Mouse (Mus musculus): ENCODE data around the gene Birc7. TPM values are rescaled to one million over a fixed set of nuclear protein-coding genes. Genes with fewer than 3 reads are reported as not detected.

Gene Birc7
- polyA plus RNA-seq, 1 experiment from 2014 or later = not detected

- H3K4me3 ChIP-seq (ENCODE audit: low read depth, low read length) = no peak overlapping the region
- H3K27me3 ChIP-seq (ENCODE audit: control insufficient read depth, insufficient read depth, low read depth, low read length) = no peaks in the 10 kb centered on the region
- 87% methylated on average over 6 of the region's 6 CpGs for WGBS
- no peak overlapping the region for H3K27ac ChIP-seq (ENCODE audit: low read length)
- no peaks in the 10 kb centered on the region for H3K9me3 ChIP-seq (replicated peaks; ENCODE audit: control insufficient read depth, low read length, poor library complexity, severe bottlenecking)
- ATAC-seq = no peak
- no peak overlapping the region for H3K9ac ChIP-seq (ENCODE audit: low read depth, low read length)
- H3K4me2 ChIP-seq (ENCODE audit: low read length) = no peak overlapping the region
- peaks cover 10% of the 10 kb centered on the region for H3K4me1 ChIP-seq (ENCODE audit: control insufficient read depth, insufficient read depth, low read length)
- no peaks in the 10 kb centered on the region for H3K36me3 ChIP-seq (ENCODE audit: control insufficient read depth, insufficient read depth, low read length)
These were observed 6.1 kb upstream of the Birc7 start for GRCm38 (mm10) chr2:180922739-180923138.

DNA sequence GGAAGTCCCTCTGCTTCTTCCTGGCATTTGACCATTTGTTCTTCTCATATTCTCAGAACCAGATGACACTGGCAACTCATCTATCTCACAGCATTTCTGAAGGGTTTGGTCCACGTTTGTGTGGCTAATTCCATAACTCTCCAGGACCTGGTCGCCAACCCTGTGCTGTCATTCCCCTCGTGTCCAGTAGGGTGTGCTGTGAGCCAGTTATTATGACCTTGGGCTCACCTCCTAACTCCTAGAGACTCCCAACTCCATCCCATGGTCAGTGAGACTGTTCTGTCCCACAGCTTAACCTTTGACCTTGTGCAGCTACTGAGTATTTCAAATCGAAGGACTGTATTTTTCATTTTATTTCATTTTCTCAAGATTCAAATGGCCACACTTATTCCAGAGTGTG lies 3.6 kb upstream of the Birc7 start:
- Histone ChIP-seq H3K4me3 (ENCODE audit: low read depth, low read length) (no peak overlapping the region), H3K4me1 (ENCODE audit: control insufficient read depth, insufficient read depth, low read length) (no peaks in the 10 kb centered on the region; the same call in 1 of the 2 replicates)
- WGBS = 3% methylated on average over 4 of the region's 4 CpGs

DNA sequence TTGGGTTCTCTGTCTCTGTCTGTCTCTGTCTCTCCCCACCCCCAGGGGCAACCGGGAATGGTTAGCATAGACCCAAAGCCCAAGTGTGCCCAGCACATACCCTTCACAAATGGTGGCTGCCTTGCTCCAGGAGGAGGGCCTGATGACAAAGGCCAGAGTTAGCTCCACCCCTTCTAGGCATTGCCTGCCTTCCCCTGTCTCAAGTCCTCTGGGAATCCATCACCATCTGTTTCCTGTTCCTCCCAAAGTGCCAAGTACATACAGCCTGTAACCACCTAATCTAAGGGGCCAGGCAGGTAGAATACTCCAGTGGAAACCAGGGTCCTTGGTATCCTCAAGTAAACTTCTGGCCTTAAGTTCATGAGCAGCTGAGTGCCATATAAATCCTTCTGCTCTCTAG lies 3.6 kb downstream of the Birc7 start:
- Histone ChIP-seq H3K4me2 (ENCODE audit: low read length) (no peak overlapping the region), H3K4me1 (ENCODE audit: control insufficient read depth, insufficient read depth, low read length) (no peaks in the 10 kb centered on the region; the same call in 1 of the 2 replicates), H3K9me3 (replicated peaks; ENCODE audit: control insufficient read depth, low read length, poor library complexity, severe bottlenecking) (no peaks in the 10 kb centered on the region), H3K27me3 (ENCODE audit: control insufficient read depth, insufficient read depth, low read depth, low read length) (no peaks in the 10 kb centered on the region), H3K9ac (ENCODE audit: low read depth, low read length) (no peak overlapping the region), H3K4me3 (ENCODE audit: low read depth, low read length) (no peak overlapping the region), H3K36me3 (ENCODE audit: control insufficient read depth, insufficient read depth, low read length) (0 out of 2 replicates have a peak, but pooled peaks cover 2% of the 10 kb centered on the region), H3K27ac (ENCODE audit: low read length) (no peak overlapping the region)
- ATAC-seq = no peak
- 83% methylated on average over 1 of the region's 1 CpGs for WGBS

More for the DNA sequence above, 3.6 kb upstream of the Birc7 start:
- no peak for ATAC-seq
- Histone ChIP-seq H3K27ac (ENCODE audit: low read length) (no peak overlapping the region), H3K9ac (ENCODE audit: low read depth, low read length) (no peak overlapping the region), H3K9me3 (replicated peaks; ENCODE audit: control insufficient read depth, low read length, poor library complexity, severe bottlenecking) (no peaks in the 10 kb centered on the region), H3K36me3 (ENCODE audit: control insufficient read depth, insufficient read depth, low read length) (no peaks in the 10 kb centered on the region), H3K27me3 (ENCODE audit: control insufficient read depth, insufficient read depth, low read depth, low read length) (no peaks in the 10 kb centered on the region), H3K4me2 (ENCODE audit: low read length) (no peak overlapping the region)

- Histone ChIP-seq H3K36me3 (ENCODE audit: control insufficient read depth, insufficient read depth, low read length) (0 out of 2 replicates have a peak, but pooled peaks cover 2% of the 10 kb centered on the region), H3K4me3 (ENCODE audit: low read depth, low read length) (no peak overlapping the region), H3K9me3 (replicated peaks; ENCODE audit: control insufficient read depth, low read length, poor library complexity, severe bottlenecking) (no peaks in the 10 kb centered on the region), H3K4me2 (ENCODE audit: low read length) (no peak overlapping the region), H3K4me1 (ENCODE audit: control insufficient read depth, insufficient read depth, low read length) (no peaks in the 10 kb centered on the region), H3K27ac (ENCODE audit: low read length) (no peak overlapping the region), H3K27me3 (ENCODE audit: control insufficient read depth, insufficient read depth, low read depth, low read length) (no peaks in the 10 kb centered on the region), H3K9ac (ENCODE audit: low read depth, low read length) (no peak overlapping the region)
- ATAC-seq = no peak
These were observed 11.4 kb downstream of the Birc7 start for GRCm38 (mm10) chr2:180940187-180940586.

- no peak overlapping the region for H3K27ac ChIP-seq (ENCODE audit: low read length)
- no peaks in the 10 kb centered on the region for H3K4me1 ChIP-seq (ENCODE audit: control insufficient read depth, insufficient read depth, low read length)
- H3K4me2 ChIP-seq (ENCODE audit: low read length) = no peak overlapping the region
- no peaks in the 10 kb centered on the region for H3K36me3 ChIP-seq (ENCODE audit: control insufficient read depth, insufficient read depth, low read length)
- H3K9ac ChIP-seq (ENCODE audit: low read depth, low read length) = no peak overlapping the region
- ATAC-seq = no peak
- H3K9me3 ChIP-seq (replicated peaks; ENCODE audit: control insufficient read depth, low read length, poor library complexity, severe bottlenecking) = no peaks in the 10 kb centered on the region
- no peaks in the 10 kb centered on the region for H3K27me3 ChIP-seq (ENCODE audit: control insufficient read depth, insufficient read depth, low read depth, low read length)
- H3K4me3 ChIP-seq (ENCODE audit: low read depth, low read length) = no peak overlapping the region
These were observed 13.0 kb downstream of the Birc7 start for GRCm38 (mm10) chr2:180941869-180942268.

GRCm38 (mm10) chr2:180949947-180950346 lies 21.1 kb downstream of the Birc7 start:
- WGBS = 29% methylated on average over 1 of the region's 1 CpGs
- H3K4me3 ChIP-seq (ENCODE audit: low read depth, low read length) = no peak overlapping the region
- no peak overlapping the region for H3K27ac ChIP-seq (ENCODE audit: low read length)
- no peak for ATAC-seq
- H3K27me3 ChIP-seq (ENCODE audit: control insufficient read depth, insufficient read depth, low read depth, low read length) = no peaks in the 10 kb centered on the region
- no peaks in the 10 kb centered on the region for H3K36me3 ChIP-seq (ENCODE audit: control insufficient read depth, insufficient read depth, low read length)
- H3K4me1 ChIP-seq (ENCODE audit: control insufficient read depth, insufficient read depth, low read length) = peaks cover 22% of the 10 kb centered on the region
- no peak overlapping the region for H3K9ac ChIP-seq (ENCODE audit: low read depth, low read length)
- no peak overlapping the region for H3K4me2 ChIP-seq (ENCODE audit: low read length)
- no peaks in the 10 kb centered on the region for H3K9me3 ChIP-seq (replicated peaks; ENCODE audit: control insufficient read depth, low read length, poor library complexity, severe bottlenecking)

- H3K9me3 ChIP-seq (replicated peaks; ENCODE audit: control insufficient read depth, low read length, poor library complexity, severe bottlenecking) = no peaks in the 10 kb centered on the region
- peaks cover 25% of the 10 kb centered on the region for H3K4me1 ChIP-seq (ENCODE audit: control insufficient read depth, insufficient read depth, low read length)
- H3K36me3 ChIP-seq (ENCODE audit: control insufficient read depth, insufficient read depth, low read length) = no peaks in the 10 kb centered on the region
- H3K9ac ChIP-seq (ENCODE audit: low read depth, low read length) = peak overlapping the region; percentile 79
- H3K4me2 ChIP-seq (ENCODE audit: low read length) = peak overlapping the region; percentile 76
- no peaks in the 10 kb centered on the region for H3K27me3 ChIP-seq (ENCODE audit: control insufficient read depth, insufficient read depth, low read depth, low read length)
- WGBS = 3% methylated on average over 9 of the region's 9 CpGs
- H3K27ac ChIP-seq (ENCODE audit: low read length) = peak overlapping the region; percentile 88
- peak; percentile 44; the same call in 1 of the 2 replicates for ATAC-seq
- peak overlapping the region; percentile 73 for H3K4me3 ChIP-seq (ENCODE audit: low read depth, low read length)
These were observed 23.9 kb downstream of the Birc7 start for GRCm38 (mm10) chr2:180952731-180953171.

- Histone ChIP-seq H3K9ac (ENCODE audit: low read depth, low read length) (peak overlapping the region; percentile 79), H3K27ac (ENCODE audit: low read length) (peak overlapping the region; percentile 88), H3K4me3 (ENCODE audit: low read depth, low read length) (peak overlapping the region; percentile 73), H3K4me2 (ENCODE audit: low read length) (peak overlapping the region; percentile 76), H3K4me1 (ENCODE audit: control insufficient read depth, insufficient read depth, low read length) (peaks cover 25% of the 10 kb centered on the region), H3K9me3 (replicated peaks; ENCODE audit: control insufficient read depth, low read length, poor library complexity, severe bottlenecking) (no peaks in the 10 kb centered on the region), H3K27me3 (ENCODE audit: control insufficient read depth, insufficient read depth, low read depth, low read length) (no peaks in the 10 kb centered on the region), H3K36me3 (ENCODE audit: control insufficient read depth, insufficient read depth, low read length) (no peaks in the 10 kb centered on the region)
- ATAC-seq = no peak
- WGBS = 1% methylated on average over 2 of the region's 2 CpGs
These were observed 24.8 kb downstream of the Birc7 start for GRCm38 (mm10) chr2:180953638-180954037.

DNA sequence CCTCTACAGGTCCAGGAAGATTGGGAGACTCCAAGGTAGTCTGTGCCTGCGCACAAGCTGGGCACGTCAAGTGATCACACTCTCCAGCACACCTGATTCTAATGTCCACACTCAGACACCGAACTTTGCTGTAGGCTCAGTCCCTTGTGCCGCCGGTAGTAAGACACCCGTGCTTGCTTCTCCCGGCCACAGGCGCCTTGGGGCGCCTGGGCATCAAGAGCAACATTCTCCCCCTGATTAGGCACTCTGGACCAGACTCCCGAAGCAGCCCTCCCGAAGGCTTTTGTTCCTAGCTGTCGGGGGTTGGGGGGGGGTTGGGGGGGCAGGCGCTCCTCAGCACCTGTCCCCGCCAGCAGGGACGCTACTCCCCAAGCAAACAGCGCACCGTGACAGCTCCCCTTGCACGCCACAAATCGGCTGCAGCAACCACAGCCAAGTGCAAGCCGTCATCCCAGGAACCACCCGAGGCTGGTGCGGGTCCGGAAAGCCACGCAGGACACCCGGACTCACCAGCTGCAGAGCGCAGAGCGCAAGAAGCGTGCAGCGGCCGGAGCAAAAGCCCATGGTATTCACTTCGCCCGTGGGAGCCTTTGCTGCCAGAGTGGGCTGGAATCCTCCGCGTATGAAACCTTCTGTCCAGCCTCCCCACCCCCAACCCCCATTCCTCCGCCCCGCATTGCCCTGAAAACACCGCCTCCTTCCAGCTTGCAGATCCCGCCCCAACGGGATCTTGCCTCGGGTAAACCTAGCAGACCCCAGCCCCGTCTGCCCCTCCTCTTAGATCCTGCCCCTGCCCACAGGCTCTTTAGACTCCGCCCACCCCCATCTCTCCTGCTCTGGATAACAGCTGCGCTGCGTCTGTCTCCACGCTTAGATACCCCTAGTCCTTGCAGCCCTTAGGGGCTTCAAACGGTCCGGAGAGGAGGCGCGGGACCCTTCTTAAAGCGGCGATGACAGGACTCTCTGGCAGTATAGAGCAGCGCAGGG lies 25.5 kb downstream of the Birc7 start, which contains the start of gene Nkain4:
Nkain4 (minus strand) TSS at position 639 of the 987 bp plus-strand sequence.
- peak; percentile 90 for ATAC-seq
- Histone ChIP-seq H3K27ac (ENCODE audit: low read length) (peak within 1 kb of the TSS; percentile 88), H3K9me3 (replicated peaks; ENCODE audit: control insufficient read depth, low read length, poor library complexity, severe bottlenecking) (no peaks in the 10 kb centered on the region), H3K9ac (ENCODE audit: low read depth, low read length) (peak within 1 kb of the TSS; percentile 79), H3K4me1 (ENCODE audit: control insufficient read depth, insufficient read depth, low read length) (peaks cover 25% of the 10 kb centered on the region), H3K4me3 (ENCODE audit: low read depth, low read length) (peak within 1 kb of the TSS; percentile 73), H3K4me2 (ENCODE audit: low read length) (peak within 1 kb of the TSS; percentile 76), H3K27me3 (ENCODE audit: control insufficient read depth, insufficient read depth, low read depth, low read length) (no peaks in the 10 kb centered on the region), H3K36me3 (ENCODE audit: control insufficient read depth, insufficient read depth, low read length) (no peaks in the 10 kb centered on the region)
- 0% methylated on average over 50 of the region's 52 CpGs for WGBS

All from midbrain, embryonic 16.5 days (tissue).